ENCODE assay signal across 8 mouse cellular contexts in the genomic region with DNA sequence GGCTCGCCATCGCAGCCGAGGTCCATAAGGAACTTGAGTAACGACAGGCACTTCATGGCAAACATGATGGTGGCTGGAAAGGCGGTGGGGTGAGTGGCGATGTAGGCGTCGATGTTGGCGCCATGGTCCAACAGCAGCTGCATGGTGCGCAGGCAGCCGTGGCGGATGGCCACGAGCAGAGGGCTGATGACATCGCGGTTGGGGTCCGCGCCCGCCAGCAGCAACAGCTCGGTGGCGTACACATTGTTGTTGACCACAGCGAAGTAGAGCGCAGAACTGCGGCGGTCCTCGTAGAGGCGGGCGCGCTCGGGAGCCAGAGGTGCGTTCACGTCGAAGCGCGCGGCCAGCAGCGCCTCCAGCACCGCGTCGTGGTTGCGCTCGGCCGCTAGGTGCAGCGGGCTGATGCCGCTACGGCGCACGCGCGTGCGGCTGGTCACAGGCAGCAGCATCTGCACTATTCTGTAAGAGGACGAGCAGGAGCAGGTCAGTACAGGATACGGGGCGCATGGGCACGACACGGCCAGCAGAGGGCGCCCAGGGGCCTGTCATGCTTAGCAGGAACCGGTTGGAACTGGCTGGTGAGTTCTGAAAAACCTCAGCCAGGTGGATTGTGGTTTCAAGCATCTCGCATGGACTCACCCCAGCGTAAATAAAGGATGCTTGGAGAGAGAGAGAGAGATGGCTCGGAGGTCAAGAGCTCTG. TPM values are rescaled to one million over a fixed set of nuclear protein-coding genes. Genes with fewer than 3 reads are reported as not detected.
DNase-seq lines count a peak whose midpoint lies in the region; ATAC-seq lines count a peak whose summit lies in the region.

No protein-coding gene starts in this region.

- peak; percentile 96 for ATAC-seq in activated CD4-positive, CD25-positive, alpha-beta regulatory T cell, adult 4 months
- ATAC-seq in inflammation-experienced regulatory T-cells, adult 6 months = peak; percentile 94
- peak; percentile 90 for ATAC-seq in megakaryocyte progenitor cell, adult 5-6 weeks (replicated peaks; ENCODE audit: poor library complexity)

- peak; percentile 98 for DNase-seq in embryo, embryonic 10 days (ENCODE audit: low spot score)
- peak; percentile 88 for DNase-seq in gastrocnemius, postnatal 14 days
- peak; percentile 52 to 90 for DNase-seq in left cerebral cortex, adult 9 months (ENCODE audit: low spot score in 2 of 2)
- DNase-seq in right cerebral cortex, postnatal 14 days = peak; percentile 90
- peak; percentile 85 for DNase-seq in urinary bladder, postnatal 25 days (ENCODE audit: low spot score)

- intact Hi-C loops in gastrocnemius, postnatal 14 days (cut with DNase I; ENCODE audit: low total_unique reads) = loop anchor here (5.0 kb wide), 1 partner anchor 42 kb away; no protein-coding TSS in a partner anchor

RNA-seq across cellular contexts. Expression of a gene that starts 14.5 kb away (rescaled TPM):
- not detected for polyA plus RNA-seq in activated CD4-positive, CD25-positive, alpha-beta regulatory T cell, adult 4 months (2017; shearing (Covaris generic))
- not detected for total RNA-seq in gastrocnemius, postnatal 14 days (2021)
- not detected for polyA plus RNA-seq in inflammation-experienced regulatory T-cells, adult 6 months (2017; shearing (Covaris generic))
- total RNA-seq in megakaryocyte progenitor cell, adult 5-6 weeks (2015) = not detected in 2 replicates
- not detected in 2 replicates for total RNA-seq in megakaryocyte progenitor cell, adult 5-6 weeks (2017)

RNA-seq across cellular contexts. Expression of a gene that starts 30.5 kb away (rescaled TPM):
- 10 to 100 TPM; 14.2 to 37.7 TPM for polyA plus RNA-seq in activated CD4-positive, CD25-positive, alpha-beta regulatory T cell, adult 4 months (2017; shearing (Covaris generic))
- total RNA-seq in gastrocnemius, postnatal 14 days (2021) = 100 to 1,000 TPM; 113 to 172 TPM
- 10 to 100 TPM; 22.5 to 68.5 (median 47.2) TPM for polyA plus RNA-seq in inflammation-experienced regulatory T-cells, adult 6 months (2017; shearing (Covaris generic))
- 0.10 TPM in 1 of 2 replicates, not detected in the other for total RNA-seq in megakaryocyte progenitor cell, adult 5-6 weeks (2015)
- total RNA-seq in megakaryocyte progenitor cell, adult 5-6 weeks (2017) = not detected in 2 replicates

Comparison
In these comparisons a context has a peak if more than half of its experiments do, and no peak if none do; other contexts are left out.
1. Peak in every context shown above with its lines: DNase-seq and ATAC-seq.
2. RNA of a gene that starts 30.5 kb away (total RNA-seq): 113 to 172 TPM in gastrocnemius, postnatal 14 days; 0.10 TPM in megakaryocyte progenitor cell, adult 5-6 weeks; every median in the first group is over 100 times any median in the second.